Mouse (Mus musculus) CH12.LX (cell line): ENCODE data around the gene Fbrs.

Experiments
- CTCF ChIP-seq, 2 experiments: IDR thresholded peaks in 1 of 2; conservative IDR thresholded peaks in 1 of 2; 2 replicates each; pipeline ENCODE4 v1.5.1; 2011 to 2012; ENCODE audit warnings: low read depth in 2 of 2, low read length in 2 of 2, improper control_type of control experiment in 1 of 2, inconsistent platforms in 1 of 2, mild to moderate bottlenecking in 1 of 2, moderate library complexity in 1 of 2
- EP300 ChIP-seq: IDR thresholded peaks from 2 replicates; pipeline ENCODE4 v1.6.1; 2011; ENCODE audit warnings: low read length, improper control_type of control experiment
- NRF1 ChIP-seq: IDR thresholded peaks from 2 replicates; pipeline ENCODE4 v1.6.1; 2014; ENCODE audit warnings: low read depth, mild to moderate bottlenecking, inconsistent platforms, low read length, improper control_type of control experiment, moderate library complexity
- POLR2A ChIP-seq: IDR thresholded peaks from 2 replicates; pipeline ENCODE4 v1.6.1; 2011; ENCODE audit warnings: low read depth, mild to moderate bottlenecking, improper control_type of control experiment, low read length

DNA sequence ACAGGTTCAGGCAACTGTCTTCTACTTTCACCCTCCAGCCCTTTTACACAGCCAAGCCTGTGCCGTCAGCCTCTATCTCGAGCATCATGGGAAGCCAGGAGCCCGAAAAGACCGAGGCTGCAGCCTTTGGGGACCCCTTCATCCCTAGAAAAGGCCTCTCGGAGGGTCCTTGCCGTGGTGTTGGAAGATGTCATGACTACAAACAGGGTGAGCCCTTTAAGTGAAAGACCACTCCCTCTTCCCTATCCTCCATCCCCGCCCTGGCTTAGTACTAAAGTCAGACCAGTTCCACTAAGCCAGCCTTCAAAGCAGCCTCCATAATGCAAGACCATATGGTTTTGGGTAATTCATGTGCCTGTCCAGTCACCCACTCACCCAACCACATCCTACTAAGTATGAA lies 6.9 kb upstream of the Fbrs start:
- TF ChIP-seq CTCF (conservative IDR thresholded peaks at IDR 0.05 in 1 of 2, IDR thresholded peaks at IDR 0.05 in 1 of 2; ENCODE audit: low read depth in 2 of 2, low read length in 2 of 2) (no peak), EP300 (no peak), POLR2A (no peak), NRF1 (no peak)
